Mouse (Mus musculus) limb, embryonic 11.5 days (tissue): ENCODE measurements around the gene Dct. TPM values are rescaled to one million over a fixed set of nuclear protein-coding genes. Genes with fewer than 3 reads are reported as not detected.

Experiments used
- ATAC-seq: fragments of 200-750 bp; cut with Nextera tagmentation; 2 replicates; pipeline ENCODE4 v1.8.0; 2017; ENCODE audit warnings: low read depth; ENCODE audit not compliant: insufficient number of reproducible peaks, low FRiP score, low TSS enrichment
- DNase-seq: peaks from one replicate; pipeline ENCODE4 v3.0.0-alpha.2; 2015; ENCODE audit warnings: low spot score
- H3K27ac ChIP-seq: fragments of 300-500 bp; sonication (generic); replicated peaks from 2 replicates; pipeline ENCODE4 v1.5.1; 2014; ENCODE audit warnings: low read depth, mild to moderate bottlenecking, low read length
- H3K27me3 ChIP-seq: fragments of 300-500 bp; sonication (generic); 2 replicates; pipeline ENCODE4 v1.6.1; 2014; ENCODE audit warnings: mild to moderate bottlenecking, low read length, mixed read lengths; ENCODE audit not compliant: control insufficient read depth, insufficient read depth
- H3K36me3 ChIP-seq: fragments of 300-500 bp; sonication (generic); 2 replicates; pipeline ENCODE4 v1.6.1; 2014; ENCODE audit warnings: mild to moderate bottlenecking, low read length, moderate library complexity, mixed read lengths; ENCODE audit not compliant: control insufficient read depth, insufficient read depth
- H3K4me1 ChIP-seq: fragments of 300-500 bp; sonication (generic); 2 replicates; pipeline ENCODE4 v1.6.1; 2014; ENCODE audit warnings: low read length, mixed read lengths; ENCODE audit not compliant: control insufficient read depth, insufficient read depth
- H3K4me2 ChIP-seq: fragments of 300-500 bp; sonication (generic); 2 replicates; pipeline ENCODE4 v1.6.1; 2014; ENCODE audit warnings: low read depth, mild to moderate bottlenecking, moderate library complexity; ENCODE audit not compliant: severe bottlenecking
- H3K4me3 ChIP-seq: fragments of 300-500 bp; sonication (generic); 2 replicates; pipeline ENCODE4 v1.5.1; 2014; ENCODE audit warnings: low read depth, low read length
- H3K9ac ChIP-seq: fragments of 300-500 bp; sonication (generic); 2 replicates; pipeline ENCODE4 v1.6.1; 2014; ENCODE audit warnings: mild to moderate bottlenecking, low read length
- H3K9me3 ChIP-seq: fragments of 300-500 bp; sonication (generic); 2 replicates; pipeline ENCODE4 v1.6.1; 2016; ENCODE audit warnings: low read length; ENCODE audit not compliant: control insufficient read depth
- WGBS: fragments of 180-500 bp; shearing (Covaris S2); extraction: QIAGEN DNeasy Blood & Tissue Kit; methylation state at CpG from one replicate; pipeline ENCODE4 v1.1.7; 2014; 5-methylcytosine and 5-hydroxymethylcytosine counted together
- polyA plus RNA-seq: library from polyadenylated mRNA; unstranded; fragments of >200 nt; fragmentation: Nextera tagmentation; extraction: Ambion mirVana; gene quantifications from 2 replicates; pipeline ENCODE4 v1.2.1, GENCODE M21; 2014

The Dct gene
- polyA plus RNA-seq, 1 experiment from 2014 or later = 1.6 TPM

DNA sequence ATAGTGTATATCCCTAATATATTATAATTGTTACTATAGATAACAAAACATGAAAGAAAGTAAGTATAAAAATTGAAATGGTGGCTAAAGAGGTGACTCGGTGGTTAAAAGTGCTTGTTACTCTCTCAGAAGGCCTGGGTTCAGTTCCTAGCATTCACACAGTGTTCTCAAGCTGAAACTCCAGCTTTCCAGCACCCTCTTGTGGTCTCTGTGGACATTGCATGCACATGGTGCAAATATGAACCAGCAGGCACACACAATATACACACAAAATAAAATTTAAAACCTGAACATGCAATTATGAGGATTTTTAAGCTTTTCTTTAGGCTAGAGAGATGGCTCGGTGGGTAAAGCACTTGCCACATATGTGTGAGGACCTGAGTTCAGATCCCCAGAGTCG is 24.5 kb downstream of the Dct start:
- no peaks in the 10 kb centered on the region for H3K4me1 ChIP-seq
- H3K27ac ChIP-seq = no peak overlapping the region
- H3K9me3 ChIP-seq = peaks cover 11% of the 10 kb centered on the region
- 95% methylated on average over 3 of the region's 3 CpGs for WGBS
- no peak overlapping the region for H3K9ac ChIP-seq
- no peak overlapping the region for H3K4me3 ChIP-seq
- no peaks in the 10 kb centered on the region for H3K27me3 ChIP-seq
- DNase-seq (no peak), ATAC-seq (no peak)
- H3K4me2 ChIP-seq = no peak overlapping the region
- H3K36me3 ChIP-seq = no peaks in the 10 kb centered on the region

- no peaks in the 10 kb centered on the region for H3K27me3 ChIP-seq
- DNase-seq (no peak), ATAC-seq (no peak)
- H3K4me1 ChIP-seq = no peaks in the 10 kb centered on the region
- H3K36me3 ChIP-seq = no peaks in the 10 kb centered on the region
- no peaks in the 10 kb centered on the region for H3K9me3 ChIP-seq
- no peak overlapping the region for H3K9ac ChIP-seq
- H3K4me3 ChIP-seq = no peak overlapping the region
- WGBS = 78% methylated on average over 10 of the region's 10 CpGs
- H3K27ac ChIP-seq = no peak overlapping the region
- no peak overlapping the region for H3K4me2 ChIP-seq
Observed at GRCm38 (mm10) chr14:118021867-118022543, 30.0 kb downstream of the Dct start.

GRCm38 (mm10) chr14:118019314-118019713 is 32.7 kb downstream of the Dct start:
- WGBS = 85% methylated on average over 5 of the region's 5 CpGs
- H3K4me2 ChIP-seq = no peak overlapping the region
- H3K27ac ChIP-seq = no peak overlapping the region
- DNase-seq (no peak), ATAC-seq (no peak)
- H3K9ac ChIP-seq = no peak overlapping the region
- H3K4me1 ChIP-seq = no peaks in the 10 kb centered on the region
- H3K9me3 ChIP-seq = no peaks in the 10 kb centered on the region
- no peaks in the 10 kb centered on the region for H3K27me3 ChIP-seq
- H3K4me3 ChIP-seq = no peak overlapping the region
- H3K36me3 ChIP-seq = no peaks in the 10 kb centered on the region

DNA sequence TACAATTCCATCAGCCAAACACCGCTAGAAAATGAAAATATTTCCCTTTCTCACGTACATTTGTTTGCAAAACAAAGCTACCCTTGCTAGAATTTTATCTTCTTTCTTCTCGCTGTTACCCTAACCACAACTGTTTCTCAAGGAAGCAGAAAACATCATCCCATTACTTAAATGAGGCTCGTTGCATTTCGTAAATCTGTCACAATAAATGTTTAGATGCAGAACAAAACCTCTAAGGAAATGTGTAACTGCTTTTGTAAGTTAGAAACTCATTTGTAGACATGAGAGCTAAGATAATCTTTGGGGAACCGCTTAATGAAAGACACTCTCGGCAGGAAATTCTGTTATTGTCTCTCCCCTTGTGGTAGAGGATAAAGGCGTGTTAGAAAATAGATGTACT is 38.8 kb downstream of the Dct start:
- H3K4me3 ChIP-seq = no peak overlapping the region
- H3K27ac ChIP-seq = no peak overlapping the region
- H3K4me1 ChIP-seq = no peaks in the 10 kb centered on the region
- H3K36me3 ChIP-seq = no peaks in the 10 kb centered on the region
- 85% methylated on average over 8 of the region's 8 CpGs for WGBS
- no peak overlapping the region for H3K4me2 ChIP-seq
- H3K9ac ChIP-seq = no peak overlapping the region
- H3K9me3 ChIP-seq = no peaks in the 10 kb centered on the region
- no peak for ATAC-seq
- H3K27me3 ChIP-seq = no peaks in the 10 kb centered on the region
- no peak for DNase-seq

GRCm38 (mm10) chr14:118009541-118009940 is 42.5 kb downstream of the Dct start:
- DNase-seq (no peak), ATAC-seq (no peak)
- no peaks in the 10 kb centered on the region for H3K27me3 ChIP-seq
- no peaks in the 10 kb centered on the region for H3K9me3 ChIP-seq
- no peak overlapping the region for H3K4me3 ChIP-seq
- 76% methylated on average over 9 of the region's 9 CpGs for WGBS
- H3K9ac ChIP-seq = no peak overlapping the region
- no peaks in the 10 kb centered on the region for H3K4me1 ChIP-seq
- H3K36me3 ChIP-seq = no peaks in the 10 kb centered on the region
- no peak overlapping the region for H3K27ac ChIP-seq
- no peak overlapping the region for H3K4me2 ChIP-seq

DNA sequence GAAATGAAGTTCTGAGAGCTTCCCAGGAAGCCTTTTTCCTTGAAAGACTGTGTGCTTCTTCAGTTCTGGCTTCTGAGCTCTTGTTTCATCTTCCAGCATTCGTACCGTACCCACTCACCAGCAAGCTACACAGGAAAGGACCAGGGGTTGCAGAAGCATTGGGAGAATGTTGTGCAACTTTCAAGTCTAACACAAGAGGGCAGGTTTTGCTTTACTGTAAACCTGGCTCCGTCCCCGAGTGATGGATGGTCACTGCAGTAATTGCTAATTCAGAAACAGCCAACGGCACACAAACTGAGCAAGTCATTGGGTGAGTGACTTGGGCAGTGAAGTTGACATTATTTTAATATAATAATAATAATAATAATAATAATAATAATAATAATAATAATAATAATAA is 46.3 kb downstream of the Dct start:
- H3K27me3 ChIP-seq = peaks cover 7% of the 10 kb centered on the region
- 22% methylated on average over 5 of the region's 5 CpGs for WGBS
- no peaks in the 10 kb centered on the region for H3K4me1 ChIP-seq
- ATAC-seq = no peak
- no peaks in the 10 kb centered on the region for H3K36me3 ChIP-seq
- H3K27ac ChIP-seq = no peak overlapping the region
- DNase-seq = peak; percentile 60
- H3K9ac ChIP-seq = no peak overlapping the region
- no peak overlapping the region for H3K4me2 ChIP-seq
- no peak overlapping the region for H3K4me3 ChIP-seq
- H3K9me3 ChIP-seq = no peaks in the 10 kb centered on the region

- H3K4me2 ChIP-seq = no peak overlapping the region
- H3K4me1 ChIP-seq = no peaks in the 10 kb centered on the region
- ATAC-seq = no peak
- H3K9ac ChIP-seq = no peak overlapping the region
- 91% methylated on average over 10 of the region's 10 CpGs for WGBS
- no peaks in the 10 kb centered on the region for H3K36me3 ChIP-seq
- H3K4me3 ChIP-seq = no peak overlapping the region
- DNase-seq = no peak
- no peaks in the 10 kb centered on the region for H3K9me3 ChIP-seq
- H3K27me3 ChIP-seq = peaks cover 10% of the 10 kb centered on the region
- H3K27ac ChIP-seq = no peak overlapping the region
Observed at GRCm38 (mm10) chr14:118004434-118004833, 47.6 kb downstream of the Dct start.

DNA sequence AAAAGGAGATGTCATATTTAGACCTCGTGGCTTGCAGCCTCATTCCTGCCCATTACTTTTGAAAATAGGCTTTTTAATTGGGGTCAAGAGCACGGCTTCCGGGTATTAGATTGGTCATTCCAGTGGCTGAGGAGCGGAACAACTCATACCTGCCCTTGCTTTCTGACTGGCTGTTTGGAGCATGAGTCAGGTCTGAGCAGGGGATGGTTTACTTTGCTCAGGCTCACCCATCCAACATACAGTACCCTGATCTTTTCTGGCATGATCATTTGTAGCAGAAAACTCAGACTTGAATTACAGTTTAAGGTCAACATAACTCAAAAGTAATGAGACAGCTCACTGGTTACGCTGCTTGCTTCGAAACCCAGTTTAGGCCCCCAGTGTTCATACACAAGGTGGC is 58.2 kb downstream of the Dct start:
- Histone ChIP-seq H3K27ac (no peak overlapping the region), H3K9me3 (no peaks in the 10 kb centered on the region), H3K4me3 (no peak overlapping the region), H3K36me3 (no peaks in the 10 kb centered on the region), H3K27me3 (no peaks in the 10 kb centered on the region), H3K9ac (no peak overlapping the region), H3K4me1 (no peaks in the 10 kb centered on the region), H3K4me2 (no peak overlapping the region)
- 85% methylated on average over 6 of the region's 6 CpGs for WGBS
- ATAC-seq = no peak
- no peak for DNase-seq
